Mouse (Mus musculus): ENCODE measurements around the gene Bscl2.
"Not testable (repeated sequence)": the region's sequence is repeated elsewhere in the genome, so short reads cannot be mapped to it uniquely, and the experiment has no call there.

The Bscl2 gene

DNA sequence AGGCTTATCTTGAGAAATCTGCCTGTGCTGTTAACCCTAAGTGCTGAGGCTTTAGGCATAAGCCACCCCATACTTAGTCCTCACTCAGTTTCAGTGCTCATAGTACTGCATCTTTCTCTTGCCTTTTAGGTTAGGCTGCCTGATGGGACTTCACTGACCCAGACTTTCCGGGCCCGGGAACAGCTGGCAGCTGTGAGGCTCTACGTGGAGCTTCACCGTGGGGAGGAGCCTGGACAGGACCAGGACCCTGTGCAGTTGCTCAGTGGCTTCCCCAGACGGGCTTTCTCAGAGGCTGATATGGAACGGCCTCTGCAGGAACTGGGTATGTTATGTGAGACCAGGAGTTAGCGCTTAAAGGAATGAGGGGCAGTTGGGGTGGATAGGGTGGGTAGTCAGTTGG is 37.8 kb downstream of the Bscl2 start:
- no peak for DNase-seq

GRCm38 (mm10) chr19:8880311-8881033 is 43.2 kb downstream of the Bscl2 start, which contains the start of gene Uqcc3:
TSS of gene Uqcc3 (minus strand) at chr19:8880923.
- DNase-seq, result peak; percentile 93

DNA sequence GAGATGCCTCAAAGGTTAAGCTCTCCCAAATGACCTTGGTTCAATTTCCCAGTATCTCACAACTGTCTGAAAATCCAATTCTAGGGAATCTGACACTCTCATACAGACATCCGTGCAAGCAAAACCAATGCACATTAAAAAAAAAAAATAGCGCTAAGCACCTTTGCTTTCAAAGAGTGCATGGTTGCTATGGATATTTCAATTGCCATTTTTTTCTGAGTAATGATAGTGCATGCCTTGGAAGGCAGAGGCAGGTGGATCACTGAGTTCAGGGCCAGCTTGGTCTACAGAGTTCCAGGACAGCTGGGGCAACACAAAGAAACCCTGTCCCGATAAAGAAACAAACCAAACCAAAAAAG is 43.7 kb downstream of the Bscl2 start:
- no peak for DNase-seq

DNA sequence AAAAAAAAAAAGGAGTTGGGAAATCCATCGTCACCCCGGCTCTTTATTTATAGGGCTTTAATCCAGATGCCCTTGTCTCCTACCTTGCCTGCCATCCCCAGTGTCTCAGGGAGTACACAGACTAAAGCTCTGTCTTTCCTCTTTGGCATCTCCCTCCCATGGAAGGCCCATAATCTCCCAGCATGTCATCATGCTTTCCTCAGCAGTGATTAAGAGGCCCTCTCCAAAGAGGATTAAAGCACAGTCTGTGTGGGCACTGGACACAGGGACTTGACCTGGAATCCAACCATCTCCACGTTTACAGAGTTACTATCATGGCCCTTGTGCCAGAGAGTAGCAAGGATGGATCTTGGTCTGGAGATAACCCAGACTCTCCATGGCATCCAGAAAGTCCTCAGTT is 46.3 kb downstream of the Bscl2 start, which contains the start of the genes Lbhd1 and Gm49403:
Gene Lbhd1, plus strand, starts transcription at position 117 of the 400 bp plus-strand sequence.
Gene Gm49403, plus strand, starts transcription at position 315 of the 400 bp plus-strand sequence.
- DNase-seq, result no peak

GRCm38 (mm10) chr19:8886916-8887584 is 49.8 kb downstream of the Bscl2 start:
- DNase-seq, result no peak

DNA sequence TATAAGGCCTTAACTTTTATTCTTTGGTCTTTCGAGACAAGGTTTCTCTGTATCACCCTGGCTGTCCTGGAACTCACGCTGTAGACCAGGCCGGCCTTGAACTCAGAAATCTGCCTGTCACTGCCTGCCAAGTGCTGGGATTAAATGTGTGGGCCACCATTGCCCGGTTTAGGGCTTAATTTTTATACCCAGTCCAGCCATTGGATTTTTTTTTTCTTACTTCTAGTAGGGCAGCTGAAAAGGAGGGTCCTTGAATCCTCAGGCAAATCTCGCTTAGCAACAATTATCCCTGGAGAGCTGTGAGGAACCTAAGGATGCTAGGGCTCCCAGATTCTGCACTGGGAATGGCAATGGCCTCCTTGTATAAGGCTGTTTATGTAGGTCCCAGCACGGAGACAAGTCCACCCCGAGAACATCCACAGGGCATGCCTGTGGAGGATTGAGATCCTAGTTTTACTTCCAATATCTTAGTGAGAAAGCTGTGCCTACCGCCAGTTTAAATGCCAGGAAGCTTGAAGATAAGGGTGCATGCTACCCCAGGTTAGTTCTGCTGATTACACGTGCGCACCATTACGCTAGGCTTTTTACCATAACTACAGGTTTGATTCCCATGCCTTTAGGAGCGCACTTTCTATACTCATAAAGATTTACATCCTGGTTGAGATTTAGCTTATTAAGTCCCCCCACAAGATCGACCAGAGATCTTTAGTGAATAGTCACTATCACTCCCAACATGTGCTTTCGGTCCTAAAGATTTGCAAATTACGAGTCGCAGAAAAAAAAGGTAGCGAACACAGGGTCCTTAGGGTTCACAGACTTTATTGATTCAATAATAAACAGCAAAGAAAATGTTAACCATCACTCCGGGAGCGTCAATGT is 50.6 kb downstream of the Bscl2 start:
- DNase-seq, result no peak

GRCm38 (mm10) chr19:8888511-8889385 is 51.5 kb downstream of the Bscl2 start, which contains the start of the genes 1810009A15Rik and Gm49416:
TSS of gene 1810009A15Rik (plus strand) at chr19:8888853.
TSS of gene Gm49416 (plus strand) at chr19:8888926.
- DNase-seq, result peak; percentile 96

GRCm38 (mm10) chr19:8892829-8893766 is 55.8 kb downstream of the Bscl2 start, which contains the start of gene Ints5:
TSS of gene Ints5 (plus strand) at chr19:8893005.
- peak; percentile 88 for DNase-seq

GRCm38 (mm10) chr19:8895397-8895960 is 58.2 kb downstream of the Bscl2 start:
- DNase-seq, result no peak

GRCm38 (mm10) chr19:8896231-8896630 is 59.0 kb downstream of the Bscl2 start:
- DNase-seq, result not testable (repeated sequence)

GRCm38 (mm10) chr19:8897211-8897864 is 60.1 kb downstream of the Bscl2 start:
- DNase-seq, result peak; percentile 42

DNA sequence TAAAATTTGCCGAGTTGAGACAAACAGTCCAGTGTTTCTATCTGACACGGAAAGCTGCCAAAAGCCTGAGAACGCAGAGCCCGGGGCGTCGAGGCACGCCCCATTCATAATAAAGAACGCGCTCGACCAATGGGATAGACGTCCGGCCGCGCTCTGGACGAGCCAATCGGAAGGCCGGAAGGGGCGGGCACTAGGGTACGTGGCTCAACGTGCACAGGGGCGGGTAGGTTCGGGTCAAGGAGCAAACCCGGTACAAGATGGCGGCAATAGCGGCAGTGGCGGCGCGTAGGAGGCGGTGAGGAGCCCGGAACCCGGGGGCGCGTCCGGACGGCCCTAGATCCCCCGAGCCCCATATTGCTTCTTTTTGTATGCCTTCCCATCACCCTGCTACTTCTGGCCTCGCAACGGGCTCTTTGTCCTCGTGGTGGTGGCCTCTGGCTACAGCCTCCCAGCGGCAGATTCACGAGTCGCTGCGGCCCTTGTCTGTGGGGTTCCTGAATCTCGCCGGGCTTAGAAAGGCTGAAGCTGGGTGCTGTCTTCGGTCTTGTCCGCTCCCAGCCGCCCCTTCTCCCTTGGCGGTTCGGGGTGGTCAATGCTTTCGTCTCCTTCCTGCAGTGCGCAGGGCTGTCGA is 60.7 kb downstream of the Bscl2 start, which contains the start of gene Ganab:
Gene Ganab, plus strand, starts transcription at position 207 of the 631 bp plus-strand sequence.
- DNase-seq, result peak; percentile 95
